Mouse (Mus musculus) forebrain, embryonic 14.5 days (tissue): ENCODE data around the gene Nprl2. TPM values are rescaled to one million over a fixed set of nuclear protein-coding genes. Genes with fewer than 3 reads are reported as not detected.

Experiments
- ATAC-seq: fragments of 200-750 bp; cut with Nextera tagmentation; 2 replicates; pipeline ENCODE4 v1.8.0; 2017; ENCODE audit warnings: mild to moderate bottlenecking, moderate library complexity
- DNase-seq: peaks from one replicate; pipeline ENCODE4 v3.0.0-alpha.2; 2015; ENCODE audit warnings: low spot score
- H3K27ac ChIP-seq: fragments of 300-500 bp; sonication (generic); 2 replicates; pipeline ENCODE4 v1.5.1; 2014; ENCODE audit warnings: low read depth, mild to moderate bottlenecking, control low read depth, low read length, moderate library complexity
- H3K27me3 ChIP-seq: fragments of 300-500 bp; sonication (generic); replicated peaks from 2 replicates; pipeline ENCODE4 v1.6.1; 2014; ENCODE audit warnings: low read length, control low read depth, mixed read lengths; ENCODE audit not compliant: control insufficient read depth, insufficient read depth
- H3K36me3 ChIP-seq: fragments of 300-500 bp; sonication (generic); 2 replicates; pipeline ENCODE4 v1.6.1; 2014; ENCODE audit warnings: low read length, control low read depth; ENCODE audit not compliant: control insufficient read depth, insufficient read depth
- H3K4me1 ChIP-seq: fragments of 300-500 bp; sonication (generic); 2 replicates; pipeline ENCODE4 v1.6.1; 2014; ENCODE audit warnings: antibody characterized with exemption, low read length, control low read depth; ENCODE audit not compliant: control insufficient read depth, insufficient read depth
- H3K4me2 ChIP-seq: fragments of 300-500 bp; sonication (generic); 2 replicates; pipeline ENCODE4 v1.6.1; 2014; ENCODE audit warnings: mild to moderate bottlenecking, control low read depth, low read length
- H3K4me3 ChIP-seq: fragments of 300-500 bp; sonication (generic); 2 replicates; pipeline ENCODE4 v1.5.1; 2014; ENCODE audit warnings: low read depth, low read length, control low read depth
- H3K9ac ChIP-seq: fragments of 300-500 bp; sonication (generic); 2 replicates; pipeline ENCODE4 v1.6.1; 2014; ENCODE audit warnings: mild to moderate bottlenecking, low read length, control low read depth, moderate library complexity
- H3K9me3 ChIP-seq: fragments of 300-500 bp; sonication (generic); replicated peaks from 2 replicates; pipeline ENCODE4 v1.6.1; 2016; ENCODE audit warnings: low read length, control low read depth, mixed read lengths; ENCODE audit not compliant: control insufficient read depth
- WGBS: fragments of 180-500 bp; shearing (Covaris S2); extraction: QIAGEN DNeasy Blood & Tissue Kit; methylation state at CpG from one replicate; pipeline ENCODE4 v1.1.7; 2014; 5-methylcytosine and 5-hydroxymethylcytosine counted together
- polyA plus RNA-seq: library from polyadenylated mRNA; unstranded; fragments of >200 nt; fragmentation: Nextera tagmentation; extraction: Ambion mirVana; gene quantifications from 2 replicates; pipeline ENCODE4 v1.2.1, GENCODE M21; 2014

The Nprl2 gene
- polyA plus RNA-seq, 1 experiment from 2014 or later = 83.8 TPM

DNA sequence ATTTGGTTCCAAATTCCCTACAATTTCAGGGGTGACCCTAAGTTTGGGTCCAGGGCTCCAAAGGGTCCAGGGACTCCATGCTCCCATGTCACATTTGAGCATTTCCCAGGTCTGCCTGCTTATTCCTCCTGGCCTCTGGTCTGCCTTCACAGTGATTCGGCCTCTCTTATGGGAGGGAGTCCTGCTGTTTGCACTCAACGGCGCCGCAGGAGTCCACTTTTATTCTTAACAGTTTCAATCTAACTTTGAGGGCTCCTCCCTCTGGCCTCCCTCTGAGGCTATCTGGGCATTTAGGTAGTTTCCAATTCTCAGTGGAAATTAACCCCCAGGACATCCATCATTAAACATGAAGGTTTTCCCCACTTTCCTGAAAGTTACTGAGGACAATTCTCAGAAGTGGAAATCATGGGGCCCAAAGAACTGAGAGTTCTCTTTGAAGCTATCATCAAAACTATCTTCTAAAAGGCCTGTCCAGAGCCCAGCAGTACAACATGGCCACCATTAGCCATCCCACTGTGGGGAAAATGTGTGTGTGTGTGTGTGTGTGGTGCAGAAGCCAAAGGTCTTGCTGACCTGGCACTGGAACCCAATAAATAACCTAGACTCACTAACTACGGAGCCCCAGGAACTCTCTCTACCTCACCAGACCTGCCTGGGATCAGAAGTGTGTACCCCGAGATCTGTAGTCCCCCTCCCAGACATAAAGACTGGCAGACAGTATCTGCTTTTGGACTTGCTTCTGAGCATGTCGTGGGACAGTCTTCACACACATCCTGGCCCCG lies 52.4 kb downstream of the Nprl2 start:
- Histone ChIP-seq H3K27ac (no peak overlapping the region), H3K27me3 (no peaks in the 10 kb centered on the region), H3K4me2 (no peak overlapping the region), H3K9me3 (no peaks in the 10 kb centered on the region), H3K4me3 (no peak overlapping the region), H3K9ac (no peak overlapping the region), H3K4me1 (no peaks in the 10 kb centered on the region), H3K36me3 (peaks cover 45% of the 10 kb centered on the region)
- 70% methylated on average over 8 of the region's 8 CpGs for WGBS
- ATAC-seq (no peak), DNase-seq (no peak)

Other genes starting within 250 kb of the Nprl2 start
- gene Cish, start 246.2 kb upstream of the Nprl2 start, polyA plus RNA-seq = 4.9 and 7.0 TPM in 2 replicates
- gene Hemk1, start 203.9 kb upstream of the Nprl2 start, polyA plus RNA-seq = 14.0 and 15.7 TPM in 2 replicates
- 2.0 and 2.3 TPM in 2 replicates for gene 6430571L13Rik, start 201.6 kb upstream of the Nprl2 start, polyA plus RNA-seq
- gene Cacna2d2, start 142.6 kb upstream of the Nprl2 start, polyA plus RNA-seq = 4.2 and 4.3 TPM in 2 replicates
- 44.4 and 53.4 TPM in 2 replicates for gene Tmem115, start 8.3 kb upstream of the Nprl2 start, polyA plus RNA-seq
- gene Cyb561d2, start within 50 bp of the Nprl2 start, polyA plus RNA-seq = 33.1 and 38.0 TPM in 2 replicates
- 4.3 and 4.6 TPM in 2 replicates for gene Zmynd10, start 5.1 kb downstream of the Nprl2 start, polyA plus RNA-seq
- 34.7 and 37.1 TPM in 2 replicates for gene Rassf1, start 9.3 kb downstream of the Nprl2 start, polyA plus RNA-seq
- 105 and 107 TPM in 2 replicates for gene Tusc2, start 21.0 kb downstream of the Nprl2 start, polyA plus RNA-seq
- gene Hyal2, start 25.7 kb downstream of the Nprl2 start, polyA plus RNA-seq = 98.0 and 109 TPM in 2 replicates
- gene Hyal1, start 34.7 kb downstream of the Nprl2 start, polyA plus RNA-seq = 2.6 and 3.3 TPM in 2 replicates
- gene Naa80, start 36.7 kb downstream of the Nprl2 start, polyA plus RNA-seq = 17.4 and 18.7 TPM in 2 replicates
- gene Hyal3, start 38.6 kb downstream of the Nprl2 start, polyA plus RNA-seq = 0.66 and 1.0 TPM in 2 replicates
- 18.7 and 19.1 TPM in 2 replicates for gene Ifrd2, start 45.4 kb downstream of the Nprl2 start, polyA plus RNA-seq
- gene Sema3b, start 67.0 kb downstream of the Nprl2 start, polyA plus RNA-seq = 0.85 and 1.3 TPM in 2 replicates
- gene Gnai2, start 93.1 kb downstream of the Nprl2 start, polyA plus RNA-seq = 371 and 423 TPM in 2 replicates
- 32.8 and 32.9 TPM in 2 replicates for gene Slc38a3, start 127.3 kb downstream of the Nprl2 start, polyA plus RNA-seq
- 0.28 and 0.66 TPM in 2 replicates for gene Gnat1, start 137.5 kb downstream of the Nprl2 start, polyA plus RNA-seq
- 7.4 and 12.2 TPM in 2 replicates for gene Sema3f, start 168.2 kb downstream of the Nprl2 start, polyA plus RNA-seq
- 188 and 210 TPM in 2 replicates for gene Rbm5, start 228.8 kb downstream of the Nprl2 start, polyA plus RNA-seq